Mouse (Mus musculus): ENCODE measurements around the gene Acsf3.

DNA sequence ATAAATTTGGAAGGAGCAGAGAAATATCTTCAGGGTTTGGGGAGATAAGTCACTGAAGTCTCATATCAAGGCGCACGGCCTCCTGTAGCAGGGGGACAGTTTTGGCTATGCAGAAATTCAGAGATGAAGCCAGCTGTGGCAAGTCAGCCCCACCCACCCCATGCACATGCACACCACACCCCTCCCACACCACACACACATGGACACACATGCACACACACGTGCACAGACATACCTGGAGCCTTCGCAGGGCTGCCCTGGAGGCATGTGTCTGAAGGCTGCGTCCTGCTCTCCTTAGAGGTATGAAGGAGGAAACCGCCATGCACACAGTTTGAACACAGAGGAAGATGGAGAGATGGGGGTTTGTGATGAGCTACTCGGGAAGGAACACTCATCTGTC is 15.2 kb upstream of the Acsf3 start:
- TF ChIP-seq POLR2A (IDR thresholded peaks at IDR 0.05; ENCODE audit: extremely low read depth, insufficient read depth, low read length) (no peak), CTCF (IDR thresholded peaks at IDR 0.05; ENCODE audit: extremely low read depth, insufficient read depth, low read length) (no peak)

Data from cortical plate, adult 2 months (tissue).